8 mouse cellular contexts compared by ENCODE assay signal in the genomic region with DNA sequence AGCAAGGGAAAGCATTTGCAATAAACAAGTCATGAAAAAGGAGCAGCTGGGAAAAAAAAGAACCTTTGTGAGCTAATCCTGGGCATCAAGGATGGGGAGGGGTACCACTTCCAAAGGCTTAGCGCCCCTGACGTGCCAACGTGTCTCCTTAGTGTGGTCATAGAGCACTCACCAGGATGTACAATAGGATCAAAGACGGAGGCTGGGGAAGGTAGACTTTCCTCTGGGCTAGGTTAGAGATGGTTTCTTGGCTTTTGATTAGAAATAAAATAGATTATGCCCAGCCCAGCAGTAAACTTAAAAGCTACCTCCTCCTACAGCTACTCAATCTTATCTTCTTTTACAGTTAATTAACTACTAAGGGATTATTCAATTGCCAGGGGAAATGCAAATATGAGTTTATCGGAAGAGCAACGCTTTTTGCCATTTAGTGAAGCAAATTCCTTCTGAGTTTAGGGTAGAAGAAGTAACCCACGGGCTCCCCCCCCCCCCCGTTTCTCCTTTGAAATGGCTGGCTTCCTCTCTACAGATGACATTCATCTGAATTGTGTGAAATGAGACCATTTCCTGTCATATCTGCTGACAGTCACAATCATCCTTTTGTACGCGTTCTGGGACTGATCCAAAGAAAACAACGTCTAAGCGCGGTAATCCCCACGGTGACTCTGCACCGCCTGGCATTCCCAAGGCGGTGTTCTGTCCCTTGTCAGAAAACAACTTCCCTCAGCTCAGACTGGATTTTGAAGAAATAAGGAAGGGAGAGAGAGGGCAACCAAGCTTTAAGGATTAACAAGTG.
DNase-seq lines count a peak whose midpoint lies in the region; ATAC-seq and TF ChIP-seq lines count a peak whose summit lies in the region.

No protein-coding gene starts in this region.

- H3K4me1 ChIP-seq in liver, embryonic 16.5 days (ENCODE audit: control insufficient read depth, low read depth, low read length), result no peaks in the 10 kb centered on the region
- H3K4me1 ChIP-seq in liver, embryonic 12.5 days, result no peaks in the 10 kb centered on the region
- peaks cover 18% of the 10 kb centered on the region for H3K4me1 ChIP-seq in forebrain, embryonic 15.5 days
- H3K4me1 ChIP-seq in intestine, embryonic 14.5 days (replicated peaks; ENCODE audit: control insufficient read depth, insufficient read depth, low read length), result no peaks in the 10 kb centered on the region
- no peaks in the 10 kb centered on the region for H3K4me1 ChIP-seq in midbrain, postnatal 0 days (ENCODE audit: insufficient read depth, low read length)

- DNase-seq in intestine, embryonic 14.5 days (ENCODE audit: low spot score), result no peak
- DNase-seq in midbrain, postnatal 0 days (ENCODE audit: low spot score), result no peak
- DNase-seq in B cell, adult 2 months, result no peak
- no peak for DNase-seq in layer of hippocampus, postnatal 10 days (ENCODE audit: low spot score in 2 of 2)

- H3K9me3 ChIP-seq in liver, embryonic 16.5 days (replicated peaks; ENCODE audit: control insufficient read depth, low read length), result no peaks in the 10 kb centered on the region
- H3K9me3 ChIP-seq in liver, embryonic 12.5 days (replicated peaks), result no peaks in the 10 kb centered on the region
- H3K9me3 ChIP-seq in forebrain, embryonic 15.5 days, result no peaks in the 10 kb centered on the region
- H3K9me3 ChIP-seq in intestine, embryonic 14.5 days (ENCODE audit: control insufficient read depth, low read length), result no peaks in the 10 kb centered on the region
- H3K9me3 ChIP-seq in midbrain, postnatal 0 days (ENCODE audit: low read length), result no peaks in the 10 kb centered on the region

- no peak overlapping the region for H3K9ac ChIP-seq in liver, embryonic 16.5 days (ENCODE audit: low read depth, low read length)
- H3K9ac ChIP-seq in liver, embryonic 12.5 days, result no peak overlapping the region
- no peak overlapping the region for H3K9ac ChIP-seq in forebrain, embryonic 15.5 days (replicated peaks)
- no peak overlapping the region for H3K9ac ChIP-seq in intestine, embryonic 14.5 days (ENCODE audit: low read length)
- no peak overlapping the region for H3K9ac ChIP-seq in midbrain, postnatal 0 days (replicated peaks; ENCODE audit: low read length, poor library complexity, severe bottlenecking)

- 59% methylated on average over 16 of the region's 16 CpGs for WGBS in liver, embryonic 16.5 days (ENCODE audit: insufficient replicate concordance)
- WGBS in liver, embryonic 12.5 days (ENCODE audit: insufficient replicate concordance), result 60% methylated on average over 16 of the region's 16 CpGs
- 44% methylated on average over 16 of the region's 16 CpGs for WGBS in forebrain, embryonic 15.5 days
- 51% methylated on average over 16 of the region's 16 CpGs for WGBS in intestine, embryonic 14.5 days
- WGBS in midbrain, postnatal 0 days, result 19% methylated on average over 16 of the region's 16 CpGs

- H3K4me3 ChIP-seq in liver, embryonic 16.5 days (ENCODE audit: low read depth, low read length), result no peak overlapping the region
- no peak overlapping the region for H3K4me3 ChIP-seq in liver, embryonic 12.5 days
- no peak overlapping the region for H3K4me3 ChIP-seq in forebrain, embryonic 15.5 days
- no peak overlapping the region for H3K4me3 ChIP-seq in intestine, embryonic 14.5 days (ENCODE audit: low read depth, low read length)
- H3K4me3 ChIP-seq in midbrain, postnatal 0 days (ENCODE audit: low read depth, low read length), result no peak overlapping the region

- TF ChIP-seq CTCF in midbrain, postnatal 0 days (IDR thresholded peaks at IDR 0.05), result no peak

- no peaks in the 10 kb centered on the region for H3K27me3 ChIP-seq in liver, embryonic 16.5 days (ENCODE audit: control insufficient read depth, insufficient read depth, low read depth, low read length)
- H3K27me3 ChIP-seq in liver, embryonic 12.5 days (replicated peaks), result no peaks in the 10 kb centered on the region
- no peaks in the 10 kb centered on the region for H3K27me3 ChIP-seq in forebrain, embryonic 15.5 days
- H3K27me3 ChIP-seq in intestine, embryonic 14.5 days (replicated peaks; ENCODE audit: control insufficient read depth, insufficient read depth, low read length), result no peaks in the 10 kb centered on the region
- H3K27me3 ChIP-seq in midbrain, postnatal 0 days (ENCODE audit: insufficient read depth, low read length), result no peaks in the 10 kb centered on the region

- H3K4me2 ChIP-seq in liver, embryonic 16.5 days (ENCODE audit: low read depth, low read length), result no peak overlapping the region
- no peak overlapping the region for H3K4me2 ChIP-seq in liver, embryonic 12.5 days
- no peak overlapping the region; the same call in 1 of the 2 replicates for H3K4me2 ChIP-seq in forebrain, embryonic 15.5 days (replicated peaks)
- no peak overlapping the region for H3K4me2 ChIP-seq in intestine, embryonic 14.5 days (ENCODE audit: low read length)
- H3K4me2 ChIP-seq in midbrain, postnatal 0 days (ENCODE audit: low read depth, low read length, poor library complexity, severe bottlenecking), result peak overlapping the region; percentile 10; the same call in 1 of the 2 replicates

- ATAC-seq in liver, embryonic 16.5 days (ENCODE audit: low read depth), result peak; percentile 50; the same call in 1 of the 2 replicates
- ATAC-seq in liver, embryonic 12.5 days, result no peak
- ATAC-seq in forebrain, embryonic 15.5 days (replicated peaks), result peak; percentile 14; the same call in 1 of the 2 replicates
- no peak for ATAC-seq in intestine, embryonic 14.5 days (replicated peaks; ENCODE audit: low FRiP score, low TSS enrichment, low read depth)
- ATAC-seq in midbrain, postnatal 0 days (ENCODE audit: low FRiP score), result peak; percentile 57
- no peak for ATAC-seq in activated CD4-positive, CD25-positive, alpha-beta regulatory T cell, adult 4 months

- no peak overlapping the region for H3K27ac ChIP-seq in liver, embryonic 16.5 days (ENCODE audit: low read length)
- H3K27ac ChIP-seq in liver, embryonic 12.5 days, result no peak overlapping the region
- H3K27ac ChIP-seq in forebrain, embryonic 15.5 days (replicated peaks), result peak overlapping the region; percentile 58
- H3K27ac ChIP-seq in intestine, embryonic 14.5 days (ENCODE audit: low read depth), result peak overlapping the region; percentile 27; the same call in 1 of the 2 replicates
- peak overlapping the region; percentile 1 for H3K27ac ChIP-seq in midbrain, postnatal 0 days (ENCODE audit: low read depth, low read length)

- no peaks in the 10 kb centered on the region for H3K36me3 ChIP-seq in liver, embryonic 16.5 days (ENCODE audit: control insufficient read depth, insufficient read depth)
- no peaks in the 10 kb centered on the region for H3K36me3 ChIP-seq in liver, embryonic 12.5 days
- H3K36me3 ChIP-seq in forebrain, embryonic 15.5 days, result peaks cover 27% of the 10 kb centered on the region
- peaks cover 20% of the 10 kb centered on the region for H3K36me3 ChIP-seq in intestine, embryonic 14.5 days (ENCODE audit: control insufficient read depth, insufficient read depth, low read length)
- H3K36me3 ChIP-seq in midbrain, postnatal 0 days (ENCODE audit: insufficient read depth, low read length), result peaks cover 21% of the 10 kb centered on the region

Comparison
In these comparisons a context has a peak if more than half of its experiments do, and no peak if none do; other contexts are left out.
1. ATAC-seq: peak in liver, embryonic 16.5 days (single experiment), forebrain, embryonic 15.5 days (single experiment) and midbrain, postnatal 0 days (single experiment); none in liver, embryonic 12.5 days (single experiment), intestine, embryonic 14.5 days (single experiment) and activated CD4-positive, CD25-positive, alpha-beta regulatory T cell, adult 4 months (single experiment).
2. H3K27ac ChIP-seq: peak in forebrain, embryonic 15.5 days (single experiment), intestine, embryonic 14.5 days (single experiment) and midbrain, postnatal 0 days (single experiment); none in liver, embryonic 16.5 days (single experiment) and liver, embryonic 12.5 days (single experiment).